Mouse (Mus musculus): ENCODE data around the gene Fcer1g.

Gene Fcer1g

DNA sequence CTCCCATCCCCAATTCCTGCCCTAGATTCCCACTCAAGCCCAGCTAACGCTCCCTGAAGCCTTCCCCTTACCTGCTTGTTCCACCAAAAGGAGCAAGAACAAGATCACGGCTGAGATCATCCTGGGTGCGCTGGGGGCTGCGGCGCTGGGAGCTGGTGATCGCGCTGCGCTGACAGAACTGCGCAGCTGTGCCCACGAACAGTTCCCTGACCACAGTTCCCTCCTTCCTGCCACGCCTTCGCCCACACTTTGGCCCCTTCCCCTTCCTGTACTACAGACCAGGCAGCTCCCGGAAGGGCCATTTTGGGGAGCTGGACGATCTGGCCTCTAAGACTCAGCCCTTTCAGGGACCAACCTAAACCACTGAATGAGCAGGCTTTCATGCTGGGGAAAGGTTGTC lies at the start of gene Fcer1g:
Gene Fcer1g, minus strand, starts transcription at position 240 of the 400 bp plus-strand sequence.
- no peak for DNase-seq (ENCODE audit: low read depth, low spot score)

DNA sequence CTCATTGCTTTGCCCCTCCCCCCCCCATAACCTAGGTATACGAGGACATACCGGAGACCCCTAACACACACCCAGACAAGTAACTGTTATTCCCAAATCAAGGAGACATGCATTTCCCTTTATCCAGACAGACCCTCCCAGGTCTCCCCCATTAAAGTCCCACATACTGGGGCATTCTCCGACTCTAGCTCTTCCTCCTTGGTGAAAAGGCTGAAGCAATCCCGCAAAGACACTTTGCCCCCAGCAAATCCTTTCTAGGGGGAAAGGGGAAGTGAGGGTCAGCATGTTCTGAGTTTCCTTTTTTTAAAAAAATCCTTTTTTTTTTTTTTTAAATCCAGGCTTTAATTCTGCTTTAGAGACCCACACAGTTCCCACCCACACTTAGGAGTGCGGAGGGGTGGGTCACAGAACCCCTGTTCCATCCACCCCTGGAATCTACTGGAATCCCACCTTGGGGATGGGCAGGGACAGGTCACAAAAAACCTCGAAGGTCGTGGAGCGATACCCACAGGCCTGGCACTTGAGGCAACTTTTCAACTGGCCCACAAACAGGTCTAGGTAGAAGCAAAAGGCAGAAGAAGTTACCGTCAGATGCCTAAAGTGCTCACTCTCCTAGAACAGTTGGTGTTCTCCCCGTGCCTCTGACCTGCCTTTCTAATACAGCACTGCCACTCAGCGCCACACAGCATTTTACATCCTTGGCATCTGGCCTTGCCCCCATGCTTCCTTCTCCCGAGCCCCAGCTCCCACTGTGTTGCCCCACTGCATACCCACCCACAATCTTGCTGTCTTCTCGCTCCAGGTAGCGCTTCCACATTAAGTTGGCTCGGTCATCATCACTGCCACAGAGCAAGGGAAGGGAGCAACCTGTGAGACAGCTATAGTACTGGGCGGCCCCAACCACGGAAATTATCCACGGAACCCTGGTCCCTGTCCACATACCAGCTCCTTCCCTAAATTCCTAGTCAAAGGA lies 49.3 kb upstream of the Fcer1g start:
- no peak for DNase-seq (ENCODE audit: low read depth, low spot score)

DNA sequence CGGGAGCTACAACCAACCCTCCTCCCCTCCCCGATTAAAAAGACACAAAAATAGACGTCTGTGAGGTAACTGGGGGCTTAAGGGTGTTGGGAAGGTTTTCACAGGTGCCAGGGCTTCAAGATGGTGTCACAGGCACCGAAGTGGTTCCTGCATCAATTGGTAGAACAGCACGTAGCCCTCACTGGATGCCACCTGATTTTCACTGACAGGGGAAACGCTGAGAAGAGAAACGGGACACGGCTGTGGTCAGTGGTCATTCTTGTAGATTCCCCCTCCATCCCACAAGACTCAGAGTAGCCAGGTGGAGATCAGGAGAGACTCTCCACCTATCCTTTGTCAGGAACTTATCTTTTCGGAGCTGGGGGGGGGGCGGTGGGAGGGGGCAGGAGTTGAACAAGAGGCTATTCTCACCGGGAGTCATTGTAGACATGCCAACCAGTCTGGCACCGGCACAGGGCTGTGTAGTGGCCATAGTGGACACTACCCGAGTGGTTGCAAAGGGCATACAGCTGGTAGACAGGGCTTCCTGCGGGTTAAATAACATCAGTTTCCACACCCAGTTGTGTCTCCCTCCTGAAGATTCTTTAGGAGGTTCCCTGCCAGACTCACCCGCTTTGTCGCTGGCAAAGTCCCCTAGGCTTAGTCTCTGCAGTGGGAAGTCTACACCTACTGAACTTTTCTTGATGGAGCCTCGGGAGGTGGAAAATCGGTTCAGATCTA lies 48.1 kb upstream of the Fcer1g start:
- DNase-seq (ENCODE audit: low read depth, low spot score): no peak

DNA sequence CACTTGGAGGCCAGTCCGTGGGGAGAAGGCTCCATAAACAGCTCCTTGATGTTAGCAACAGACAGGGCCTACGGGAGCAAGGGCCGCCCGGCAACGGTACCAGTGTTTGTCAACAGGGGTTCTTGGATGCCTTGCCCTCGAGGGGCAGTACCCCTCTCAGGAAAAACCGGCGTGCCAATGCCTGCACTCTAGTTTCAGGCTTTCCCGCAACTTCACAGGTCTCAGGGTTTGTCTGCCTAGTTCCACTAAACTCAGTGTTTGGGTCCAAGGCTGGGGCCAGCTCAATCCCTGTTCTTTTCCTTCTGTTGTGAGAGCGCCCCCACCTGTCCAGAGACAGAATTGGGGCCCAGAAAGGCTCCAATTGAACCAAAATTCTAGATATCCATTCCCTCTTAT lies 47.4 kb upstream of the Fcer1g start:
- DNase-seq (ENCODE audit: low read depth, low spot score): peak; percentile 61

DNA sequence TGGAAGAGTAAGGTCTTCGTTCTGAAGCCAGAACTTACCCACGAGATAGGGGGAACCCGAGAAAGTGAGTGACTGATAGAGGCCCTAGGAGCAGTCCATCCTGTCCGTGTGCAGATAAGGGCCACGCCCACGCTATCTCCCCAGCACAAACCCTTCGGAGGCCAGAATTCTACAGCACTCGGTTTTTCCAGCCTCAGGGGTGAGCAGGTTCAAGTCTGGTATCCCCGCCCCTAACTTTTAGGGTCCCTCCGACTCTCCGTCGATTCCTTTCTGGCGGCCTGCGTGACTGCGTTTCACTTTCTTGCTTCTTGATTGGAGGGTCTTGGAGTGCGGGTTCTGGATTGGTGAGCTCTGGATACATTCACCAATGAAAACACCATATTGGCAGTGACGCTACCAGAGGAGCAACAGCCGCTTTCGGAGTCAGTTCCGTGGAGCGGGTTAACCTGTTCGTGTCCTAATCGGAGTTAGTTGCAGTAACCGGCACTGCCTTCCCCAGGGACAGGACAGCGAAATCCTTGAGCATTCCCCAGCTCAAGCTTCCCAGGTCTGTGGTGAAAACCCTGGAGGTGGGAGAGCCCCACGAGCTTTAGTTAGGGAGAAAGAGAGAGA lies 46.9 kb upstream of the Fcer1g start, which contains the start of gene Ppox:
Gene Ppox, minus strand, starts transcription at position 271 of the 612 bp plus-strand sequence.
- DNase-seq (ENCODE audit: low read depth, low spot score): peak; percentile 99

DNA sequence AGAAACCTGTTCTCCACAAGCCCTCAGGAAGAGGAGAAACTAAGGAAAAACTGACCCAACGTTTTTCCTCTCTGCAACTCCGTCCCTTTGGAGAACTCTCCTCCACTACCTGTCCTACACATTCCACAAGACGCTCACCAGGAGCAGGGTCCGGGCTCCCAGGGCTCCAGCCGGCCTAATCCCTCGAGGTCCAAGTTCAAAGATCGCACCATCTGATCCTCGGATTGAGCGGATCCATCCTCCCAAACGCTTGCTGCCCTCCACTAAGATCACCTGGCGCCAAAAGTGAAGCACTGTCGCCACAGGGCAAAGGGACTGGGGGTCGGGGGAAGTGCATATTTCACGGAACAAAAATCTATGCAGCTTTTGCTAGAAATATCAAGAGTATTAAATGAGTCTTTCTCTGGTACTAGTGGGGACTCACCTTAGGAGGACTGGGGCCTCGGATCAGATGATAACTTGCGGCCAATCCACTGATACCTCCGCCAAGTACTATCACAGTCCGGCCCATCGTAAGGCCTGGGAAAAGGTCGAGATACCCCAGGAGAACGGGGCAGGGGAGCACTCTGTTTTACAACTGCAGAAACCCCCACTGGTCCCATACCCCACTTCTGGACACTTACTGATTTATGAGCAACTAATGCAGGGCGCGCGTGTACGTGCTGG lies 46.2 kb upstream of the Fcer1g start:
- DNase-seq (ENCODE audit: low read depth, low spot score): no peak

DNA sequence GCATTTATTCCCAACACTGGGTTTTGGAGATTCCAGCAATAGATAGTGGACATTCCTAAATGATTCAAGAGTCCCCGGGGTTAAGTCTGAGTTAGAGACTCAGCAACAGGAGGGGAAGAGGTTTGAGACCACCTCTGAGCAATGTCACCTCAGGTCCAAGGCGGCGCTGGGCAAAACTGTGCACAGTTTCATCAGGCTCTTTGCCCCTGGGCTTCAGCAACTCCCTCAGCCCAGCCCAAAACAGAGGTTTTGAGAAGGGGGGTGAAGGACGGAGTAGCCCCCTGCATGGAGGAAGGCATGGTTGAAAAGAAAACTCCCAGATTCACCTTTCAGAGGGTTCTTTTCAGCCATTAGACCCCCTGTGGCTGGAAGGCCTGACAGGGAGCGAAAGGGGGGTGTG lies 45.6 kb upstream of the Fcer1g start:
- DNase-seq (ENCODE audit: low read depth, low spot score): no peak

DNA sequence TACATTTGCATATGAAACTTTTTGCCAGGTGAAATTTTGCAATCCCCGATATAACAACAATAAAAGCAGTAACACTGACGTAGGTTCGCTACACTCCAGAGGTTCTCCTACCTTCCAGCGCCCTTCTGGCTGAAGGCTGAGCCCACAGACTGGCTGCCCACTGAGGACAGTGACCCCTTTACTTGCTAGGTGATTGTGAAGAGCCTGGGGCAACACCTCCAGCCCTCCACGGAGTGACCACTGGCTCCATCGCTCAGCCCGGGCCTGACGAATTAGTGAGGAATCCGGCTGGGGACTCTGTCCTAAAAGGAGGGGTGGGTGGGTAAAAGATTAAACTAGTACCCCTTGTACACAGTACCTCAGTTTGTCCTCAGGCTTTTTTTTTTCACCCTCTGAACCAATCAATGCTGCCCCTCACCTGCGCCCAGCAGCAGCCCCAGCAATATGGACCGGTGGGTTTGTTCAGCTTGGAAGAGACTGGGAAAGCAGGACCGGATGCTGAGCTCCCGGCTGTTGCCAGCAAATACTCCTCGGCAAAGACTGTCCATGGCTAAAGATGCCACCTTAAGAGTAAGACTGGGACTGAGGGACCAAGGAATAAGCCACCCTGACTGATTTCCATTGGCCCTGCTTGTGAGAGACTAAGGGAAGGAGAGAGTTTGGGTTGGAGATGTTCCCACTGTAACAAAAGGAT lies 45.0 kb upstream of the Fcer1g start:
- no peak for DNase-seq (ENCODE audit: low read depth, low spot score)

DNA sequence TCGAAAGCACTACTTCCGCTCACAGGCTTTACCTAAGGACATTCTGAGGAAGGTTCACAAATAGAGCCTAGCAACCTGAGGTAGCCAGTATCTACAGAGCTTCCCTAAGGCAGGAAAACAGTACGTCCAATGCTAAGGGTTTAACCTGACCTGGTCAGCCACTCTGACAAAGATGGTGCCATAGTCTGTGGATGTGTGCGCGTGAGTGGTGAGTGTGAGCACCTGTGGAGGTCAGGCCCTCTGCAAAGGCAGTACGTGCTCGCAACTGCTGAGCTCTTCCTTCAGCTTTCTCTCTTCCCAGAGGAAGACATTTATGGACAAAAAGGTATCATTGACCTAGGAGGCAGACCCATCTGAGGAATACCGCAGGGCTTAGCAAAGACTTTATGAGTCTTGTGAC lies 44.3 kb upstream of the Fcer1g start:
- DNase-seq (ENCODE audit: low read depth, low spot score): no peak

DNA sequence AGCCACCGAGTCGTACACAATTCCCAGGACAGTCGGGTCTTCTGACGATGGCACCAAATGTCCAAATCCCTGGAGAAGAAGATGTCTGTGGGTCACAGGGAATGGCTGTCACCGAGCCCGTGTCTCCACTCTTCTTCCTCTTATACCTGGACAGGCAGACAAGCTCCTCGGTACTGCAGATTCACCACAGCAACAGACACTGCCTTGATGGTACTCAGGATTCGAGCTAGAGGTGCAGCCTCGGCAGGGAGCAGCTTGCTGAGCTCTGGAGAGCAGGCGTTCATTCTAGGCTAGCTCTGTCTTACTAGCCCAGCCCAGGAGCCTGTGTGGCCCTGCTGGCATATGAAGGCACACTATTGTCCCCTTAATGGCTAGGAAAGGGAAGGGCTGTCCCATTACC lies 43.6 kb upstream of the Fcer1g start:
- DNase-seq (ENCODE audit: low read depth, low spot score): no peak

DNA sequence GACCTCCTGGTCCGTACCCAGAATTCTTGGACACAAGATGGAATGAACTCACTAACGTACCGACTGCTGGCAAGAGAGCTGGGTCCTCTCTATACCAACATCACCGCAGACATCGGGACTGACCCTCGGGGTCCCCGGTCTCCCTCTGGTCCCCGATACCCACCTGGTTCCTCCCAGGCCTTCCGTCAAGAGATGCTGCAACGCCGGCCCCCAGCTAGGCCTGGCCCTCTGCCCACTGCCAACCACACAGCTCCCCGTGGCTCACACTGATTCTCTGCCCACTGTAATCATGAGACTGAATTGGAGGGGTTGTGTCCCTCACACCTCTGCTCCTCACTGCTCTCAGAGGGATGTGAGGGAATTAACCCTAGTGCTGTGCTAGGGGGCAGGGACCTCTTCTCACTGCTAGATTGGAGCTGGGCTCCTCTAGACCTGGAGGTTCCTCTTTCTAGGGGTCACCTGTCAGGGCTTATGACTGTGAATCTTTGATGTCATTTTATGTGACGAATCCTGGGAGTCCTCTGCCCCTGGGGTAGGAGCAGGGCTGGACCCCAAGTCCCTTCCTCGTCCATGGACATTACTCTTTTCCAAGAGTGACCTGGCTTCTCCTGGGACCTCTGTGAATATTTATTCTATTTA lies 42.1 kb upstream of the Fcer1g start:
- no peak for DNase-seq (ENCODE audit: low read depth, low spot score)

DNA sequence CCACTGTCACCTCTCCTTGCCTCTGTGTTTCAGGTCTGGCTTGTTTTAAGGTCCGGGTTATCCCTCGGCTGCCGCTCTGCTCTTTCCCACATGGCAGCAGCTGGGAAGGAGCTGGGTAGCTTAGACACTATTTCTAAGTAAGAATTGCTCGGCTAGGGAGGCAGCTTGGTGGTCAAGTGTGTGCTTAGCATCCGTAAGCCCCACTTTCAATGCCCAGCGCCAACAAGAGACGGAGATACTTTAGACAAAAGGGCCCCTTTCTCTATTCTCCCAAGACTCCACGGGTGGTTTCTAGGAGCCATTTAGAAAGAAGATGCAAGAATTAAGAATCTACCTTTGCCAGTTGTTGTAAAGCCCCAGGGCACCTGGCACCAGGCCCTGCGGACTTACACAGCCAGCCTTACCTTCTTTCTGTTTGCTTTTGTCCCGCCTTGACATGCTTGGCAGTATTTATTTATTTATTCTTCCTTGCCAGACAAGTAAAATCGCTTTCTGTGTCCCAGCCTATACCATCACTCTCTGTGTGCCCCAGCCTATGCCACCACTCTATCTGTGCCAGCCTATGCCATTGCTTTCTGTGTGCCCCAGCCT lies 41.1 kb upstream of the Fcer1g start:
- no peak for DNase-seq (ENCODE audit: low read depth, low spot score)

DNA sequence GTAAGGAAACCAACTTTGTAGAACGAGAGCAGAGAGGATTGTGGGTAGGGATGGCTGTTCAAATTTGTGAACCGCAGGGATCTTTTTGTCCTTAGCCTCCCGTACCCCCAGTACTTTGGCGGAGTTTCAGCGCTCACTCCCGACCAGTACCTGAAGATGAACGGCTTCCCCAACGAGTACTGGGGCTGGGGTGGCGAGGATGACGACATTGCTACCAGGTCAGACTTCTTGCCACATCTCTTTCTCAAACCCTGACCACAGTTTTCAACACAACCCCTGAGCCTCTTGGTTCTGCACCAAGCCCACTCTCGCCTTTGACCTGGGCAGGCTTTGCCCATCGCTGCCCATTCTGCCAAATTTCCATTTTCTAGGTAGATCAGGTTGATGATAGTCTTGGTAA lies 40.0 kb upstream of the Fcer1g start:
- DNase-seq (ENCODE audit: low read depth, low spot score): no peak

DNA sequence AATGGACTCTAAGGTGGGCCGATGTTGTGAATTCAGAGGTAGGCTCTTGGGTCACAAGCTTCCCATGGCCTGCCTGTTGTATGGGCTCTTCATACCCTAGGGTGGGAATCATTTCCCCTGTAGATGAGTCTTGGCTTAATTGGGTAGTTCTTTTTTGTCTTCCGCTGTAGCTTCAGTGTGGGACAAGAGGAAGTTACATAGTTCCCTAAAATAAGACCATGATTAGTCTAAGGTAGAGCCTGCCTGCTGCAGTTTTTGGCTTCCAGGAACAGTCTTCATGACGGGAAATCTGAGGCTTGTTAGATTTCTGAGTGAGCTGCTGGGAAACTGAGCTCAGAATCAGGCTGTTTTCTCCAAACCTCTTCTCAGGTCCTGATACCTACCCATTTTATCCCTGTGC lies 37.9 kb upstream of the Fcer1g start:
- no peak for DNase-seq (ENCODE audit: low read depth, low spot score)

DNA sequence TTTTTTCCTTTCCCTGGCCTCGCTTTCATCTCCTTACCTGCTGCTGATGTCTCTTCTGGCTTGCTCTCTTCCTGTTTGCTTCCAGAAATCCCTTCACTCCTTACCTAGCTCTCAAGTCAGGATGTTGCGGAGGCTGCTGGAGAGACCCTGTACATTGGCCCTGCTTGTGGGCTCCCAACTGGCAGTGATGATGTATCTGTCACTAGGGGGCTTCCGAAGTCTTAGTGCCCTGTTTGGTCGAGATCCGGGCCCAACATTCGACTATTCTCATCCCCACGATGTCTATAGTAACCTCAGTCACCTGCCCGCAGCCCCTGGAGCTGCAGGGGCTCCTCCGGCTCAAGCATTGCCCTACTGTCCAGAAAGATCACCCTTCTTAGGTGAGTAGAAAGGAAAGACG lies 37.5 kb upstream of the Fcer1g start:
- DNase-seq (ENCODE audit: low read depth, low spot score): no peak

DNA sequence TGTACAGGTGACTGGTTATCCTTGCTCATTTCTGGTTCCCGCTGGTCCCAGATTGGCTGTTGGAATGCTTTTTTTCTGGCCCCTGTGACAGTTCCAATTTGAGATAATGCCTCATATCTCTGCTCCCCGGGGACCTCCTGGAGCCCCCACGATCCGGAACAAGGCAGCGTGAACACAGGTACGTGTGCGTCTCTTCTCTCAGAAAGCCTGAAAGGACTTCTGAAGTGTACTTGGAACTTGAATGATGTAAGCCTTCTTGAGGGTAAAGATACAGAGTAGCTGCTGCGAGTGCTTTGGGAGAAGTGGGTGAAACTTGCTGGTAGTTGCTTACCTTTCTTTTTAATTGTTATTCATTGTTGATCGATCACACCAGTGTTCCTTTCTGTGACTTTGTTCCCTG lies 37.0 kb upstream of the Fcer1g start:
- DNase-seq (ENCODE audit: low read depth, low spot score): no peak

DNA sequence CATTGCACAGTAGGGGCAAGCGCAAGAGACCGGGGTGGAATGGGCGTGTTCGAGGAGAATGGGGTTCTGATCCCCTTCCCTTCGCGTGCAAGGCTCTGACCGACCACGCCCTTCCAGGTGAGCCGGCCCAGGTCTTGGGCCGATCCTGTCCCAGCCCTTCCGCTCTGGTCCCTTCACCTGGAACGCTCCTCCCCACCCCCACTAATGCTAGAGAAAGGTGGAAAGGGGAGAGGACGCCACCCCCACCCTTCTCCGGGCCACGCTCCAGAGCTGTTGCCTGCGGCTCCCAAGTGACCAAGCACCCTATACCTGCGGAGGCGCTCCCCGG lies 36.4 kb upstream of the Fcer1g start:
- DNase-seq (ENCODE audit: low read depth, low spot score): no peak

DNA sequence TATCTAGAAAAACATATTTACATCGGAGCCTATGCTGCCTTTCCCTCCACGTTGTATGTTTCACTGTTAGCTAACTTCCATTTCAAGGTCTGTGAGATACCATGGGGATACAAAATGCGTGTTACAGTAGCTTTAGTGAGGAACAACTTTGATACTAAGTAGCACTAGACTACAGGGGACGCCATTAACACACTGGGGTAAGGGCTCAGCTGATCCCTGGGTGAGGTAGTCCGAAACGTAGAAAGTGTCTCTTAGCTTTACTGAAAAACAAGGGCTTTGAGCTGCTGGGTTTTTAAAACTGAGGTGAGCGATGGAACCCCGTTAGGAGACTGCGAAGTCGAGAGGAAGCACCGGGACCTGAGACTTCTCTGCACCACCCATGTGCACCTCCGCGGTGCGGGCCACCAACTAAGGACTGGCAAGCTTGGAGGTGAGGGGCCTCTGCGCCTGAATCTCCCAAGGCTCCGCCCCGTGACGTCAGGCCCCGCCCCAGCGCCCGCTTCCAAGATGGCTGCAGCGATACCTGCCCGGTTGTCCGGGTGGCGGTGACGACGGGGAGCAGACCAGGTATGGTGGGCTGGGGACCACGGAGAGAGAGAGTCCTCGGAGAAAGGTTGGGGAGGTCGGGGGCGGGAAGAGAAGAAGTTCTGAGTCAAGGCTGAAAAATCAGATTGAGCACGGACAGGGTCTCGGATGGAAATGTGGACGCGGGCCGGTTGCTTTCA lies 35.8 kb upstream of the Fcer1g start, which contains the start of gene B4galt3:
Gene B4galt3, plus strand, starts transcription at position 481 of the 725 bp plus-strand sequence.
- DNase-seq (ENCODE audit: low read depth, low spot score): peak; percentile 81

DNA sequence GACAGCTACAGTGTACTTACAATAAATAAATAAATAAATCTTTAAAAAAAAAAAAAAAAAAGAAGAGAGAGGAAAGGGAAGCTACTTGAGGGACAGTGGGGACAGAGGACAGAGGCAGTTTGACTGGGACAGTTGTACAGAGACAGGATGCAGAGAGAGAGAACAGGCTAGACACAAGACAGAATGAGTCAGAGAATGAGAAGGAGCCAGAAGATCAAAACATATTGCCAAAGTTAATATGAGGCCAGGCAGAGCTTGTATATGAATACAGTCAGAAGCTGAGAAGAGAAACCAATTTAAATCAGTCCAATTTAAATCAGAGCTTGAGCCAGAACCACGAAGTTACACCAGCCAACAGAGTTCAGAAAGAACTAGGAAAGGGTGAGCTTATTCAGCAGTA lies 34.2 kb upstream of the Fcer1g start:
- no peak for DNase-seq (ENCODE audit: low read depth, low spot score)
